Mouse (Mus musculus) naive thymus-derived CD4-positive, alpha-beta T cell, adult 2 months (primary cell): ENCODE results near the gene Sdc3.

Experiments used
- DNase-seq: peaks from one replicate; pipeline ENCODE4 v3.0.0-alpha.2; 2011; ENCODE audit warnings: low read depth

Gene Sdc3

DNA sequence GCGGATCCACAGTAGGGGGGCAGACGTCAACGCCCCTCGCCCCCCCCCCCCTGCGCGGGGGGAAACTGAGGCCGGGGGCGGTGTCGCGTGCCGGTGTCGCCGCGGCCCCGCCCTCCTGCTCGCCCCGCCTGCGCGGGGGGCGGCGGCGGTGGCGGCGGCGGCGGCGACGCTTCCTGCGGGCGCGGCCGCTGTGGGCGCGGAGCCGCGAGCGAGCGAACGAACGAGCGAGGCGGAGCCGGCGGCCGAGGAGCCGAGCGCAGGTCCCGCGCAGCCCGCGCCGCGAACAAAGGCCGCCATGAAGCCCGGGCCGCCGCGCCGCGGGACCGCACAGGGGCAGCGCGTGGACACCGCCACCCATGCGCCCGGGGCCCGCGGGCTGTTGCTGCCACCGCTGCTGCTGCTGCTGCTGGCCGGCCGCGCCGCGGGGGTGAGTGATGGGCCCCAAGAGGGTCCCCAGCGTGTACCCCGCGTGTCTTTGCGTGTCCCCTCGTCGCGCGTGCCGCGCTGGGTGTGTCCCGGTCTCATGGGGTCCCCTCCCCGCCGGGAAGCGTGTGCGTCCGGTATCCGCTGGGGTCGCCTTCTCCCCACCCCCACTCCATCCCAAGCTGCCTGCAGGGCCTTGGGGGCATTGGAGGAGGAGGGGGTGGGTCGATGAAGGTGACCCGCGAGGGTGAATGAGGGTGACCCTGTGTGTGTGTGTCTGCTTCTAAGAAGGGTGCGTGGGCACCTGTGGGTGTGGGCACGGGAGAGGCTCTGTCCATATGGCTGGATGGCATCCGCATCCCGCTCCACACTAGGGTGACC, at the start of gene Sdc3:
Gene Sdc3, plus strand, starts transcription at position 162 of the 804 bp plus-strand sequence.
- DNase-seq, result peak; percentile 67

DNA sequence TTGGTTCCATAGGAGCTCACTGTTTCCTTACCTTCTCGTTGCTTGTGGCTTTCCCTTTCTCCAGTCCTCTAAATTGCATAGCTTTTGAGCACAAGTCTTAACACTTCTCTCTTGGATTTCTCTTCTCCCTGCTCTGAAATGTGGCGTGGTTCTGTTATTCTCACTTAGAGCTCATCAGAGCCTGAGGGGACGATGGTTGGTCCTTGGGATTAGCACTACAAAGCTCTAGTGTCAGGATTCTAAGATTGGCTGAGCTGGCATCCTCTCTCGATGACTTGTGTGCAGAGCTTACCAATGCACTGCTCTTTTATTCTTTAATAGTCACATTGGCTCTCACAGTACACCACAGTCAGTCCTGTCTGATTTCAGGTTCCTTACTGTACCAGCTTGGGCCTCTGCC, 48.3 kb upstream of the Sdc3 start:
- DNase-seq, result no peak

DNA sequence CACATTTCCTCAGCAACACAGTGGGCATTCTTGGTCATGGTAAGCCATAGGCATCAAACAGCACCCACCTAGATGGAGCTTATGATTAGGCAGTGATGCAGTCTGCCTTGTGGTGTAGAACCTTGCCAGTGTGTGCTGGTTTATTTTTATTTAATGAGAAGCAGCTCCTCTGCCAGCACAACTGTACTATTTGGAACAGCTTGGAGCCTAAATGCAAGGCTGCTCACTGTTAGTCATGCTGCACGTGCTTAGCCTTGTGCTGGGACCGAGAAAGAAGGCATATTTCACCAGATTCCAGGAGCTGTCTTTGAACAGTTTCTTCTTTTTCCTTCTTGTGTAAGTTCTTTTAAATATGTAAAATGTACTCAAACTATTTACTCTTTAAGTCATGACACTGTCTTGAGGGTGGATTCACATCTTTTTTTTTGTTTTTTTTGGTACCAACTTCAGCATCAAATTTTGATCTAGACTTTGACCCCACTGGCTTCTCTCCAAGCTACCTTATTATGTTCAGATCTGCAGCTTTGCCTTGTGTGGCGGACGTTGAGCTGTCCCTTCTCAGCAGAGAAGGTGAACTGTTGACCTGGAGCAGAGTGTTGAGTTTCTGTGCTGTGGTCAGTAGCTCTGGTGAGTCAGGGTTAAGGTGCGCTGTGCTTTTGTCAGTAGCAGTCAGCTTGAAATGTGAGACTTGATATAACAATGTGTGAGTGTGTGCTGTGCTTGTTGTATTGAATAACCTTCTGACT, 46.6 kb upstream of the Sdc3 start:
- no peak for DNase-seq

GRCm38 (mm10) chr4:130749566-130749965, 42.8 kb upstream of the Sdc3 start:
- no peak for DNase-seq

DNA sequence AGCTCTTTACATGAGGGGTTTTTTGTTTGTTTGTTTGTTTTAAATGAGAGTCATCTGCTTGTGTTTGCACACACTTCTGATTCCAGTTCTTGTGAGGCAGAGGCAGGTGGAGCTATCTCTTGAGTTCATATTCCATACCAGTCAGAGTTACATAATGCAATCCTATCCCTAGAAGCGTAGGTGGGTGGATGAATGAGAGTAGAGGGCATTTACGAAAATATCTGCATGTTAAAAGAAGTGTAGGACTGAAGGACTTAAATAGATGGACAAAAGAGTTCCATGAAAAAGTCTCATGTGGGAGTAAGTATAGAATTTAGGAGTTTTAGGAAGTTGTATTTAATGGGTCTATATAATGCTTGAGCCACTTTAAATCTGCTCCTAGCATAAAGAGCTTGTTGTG, 40.4 kb upstream of the Sdc3 start:
- no peak for DNase-seq

DNA sequence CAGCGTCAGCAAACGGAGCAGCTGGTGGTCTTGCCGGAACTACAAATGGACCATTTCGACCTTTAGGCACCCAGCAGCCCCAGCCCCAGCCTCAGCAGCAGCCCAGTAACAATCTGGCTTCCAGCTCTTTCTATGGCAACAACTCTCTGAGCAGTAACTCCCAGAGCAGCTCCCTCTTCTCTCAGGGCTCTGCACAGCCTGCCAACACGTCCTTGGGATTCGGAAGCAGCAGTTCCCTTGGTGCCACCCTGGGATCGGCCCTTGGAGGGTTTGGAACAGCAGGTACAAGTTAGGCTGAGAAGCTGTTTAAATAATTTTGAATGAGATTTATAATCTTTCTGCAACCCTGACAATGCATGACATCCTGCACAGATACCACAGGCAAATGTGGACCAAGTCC, 39.7 kb upstream of the Sdc3 start:
- no peak for DNase-seq

- DNase-seq, result no peak
These were observed 38.6 kb upstream of the Sdc3 start for GRCm38 (mm10) chr4:130753755-130754154.

DNA sequence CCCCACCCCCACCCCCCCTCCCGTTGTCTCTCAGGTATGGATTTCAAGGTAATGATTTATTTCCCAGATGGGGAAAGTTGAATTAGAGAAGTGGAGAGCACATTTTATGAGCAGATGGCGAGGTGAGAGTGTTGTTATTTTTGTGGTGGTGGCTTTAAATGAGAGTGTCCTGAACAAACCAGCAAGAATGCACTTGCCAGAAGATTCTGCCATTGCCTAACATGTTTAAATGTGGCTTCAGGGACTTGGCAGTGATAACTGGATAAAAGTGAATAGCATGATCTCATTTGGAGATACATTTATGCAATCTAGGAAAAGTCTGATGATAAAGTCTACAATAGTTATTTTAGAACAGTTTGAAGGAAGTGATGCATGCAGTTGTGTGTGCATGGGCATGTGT, 37.6 kb upstream of the Sdc3 start:
- DNase-seq, result no peak

GRCm38 (mm10) chr4:130759875-130760274, 32.5 kb upstream of the Sdc3 start:
- no peak for DNase-seq

DNA sequence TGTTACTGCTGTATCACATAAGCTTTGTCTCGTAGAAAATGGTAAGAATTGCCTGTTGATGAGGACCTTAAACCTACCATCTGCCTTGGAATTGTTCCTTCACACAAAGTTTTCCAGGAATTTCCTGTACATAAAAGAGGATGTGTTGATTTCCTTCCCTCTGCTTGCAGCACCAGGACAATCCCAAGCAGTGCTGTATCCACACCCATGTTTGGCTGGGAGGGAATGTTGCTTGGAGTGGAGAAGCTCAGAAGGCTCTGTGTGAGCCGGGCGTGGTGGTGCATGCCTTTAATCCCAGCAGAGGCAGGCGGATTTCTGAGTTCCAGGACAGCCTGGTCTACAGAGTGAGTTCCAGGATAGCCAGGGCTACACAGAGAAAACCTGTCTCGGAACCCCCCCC, 30.5 kb upstream of the Sdc3 start:
- no peak for DNase-seq

DNA sequence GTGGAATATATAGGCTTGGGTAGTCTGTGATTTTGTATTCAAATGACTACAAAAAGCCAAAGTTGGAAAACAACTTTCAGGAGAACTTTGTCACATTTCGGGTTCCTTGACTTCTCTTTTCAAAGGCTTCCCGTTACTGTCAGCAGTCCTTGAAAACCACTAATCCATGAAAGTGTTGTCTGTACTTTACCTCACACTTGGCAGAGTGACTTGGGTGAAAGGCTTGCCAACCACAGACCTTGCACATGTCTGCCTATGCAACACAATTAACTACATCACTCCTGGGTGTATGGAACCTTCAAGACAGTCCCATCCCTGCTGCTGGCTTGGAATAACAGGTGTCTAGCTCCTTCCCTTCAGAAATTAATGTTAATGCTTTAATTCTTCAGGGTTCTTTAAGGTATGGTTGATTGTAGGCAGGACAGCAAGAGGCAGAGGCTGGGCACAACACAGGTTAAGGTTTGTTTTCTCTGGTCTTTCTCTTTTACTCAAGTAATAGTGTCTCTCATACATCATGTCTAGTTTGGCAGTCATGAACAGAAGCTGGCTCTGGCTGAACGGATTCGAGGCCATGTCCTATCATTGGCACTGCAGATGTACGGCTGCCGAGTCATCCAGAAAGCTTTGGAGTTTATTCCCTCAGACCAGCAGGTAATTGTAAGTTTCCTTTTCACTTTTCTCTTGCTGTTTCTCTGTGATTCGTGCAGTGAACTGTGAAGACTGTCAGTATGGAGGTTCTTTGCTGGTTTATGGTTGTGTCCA, 26.8 kb upstream of the Sdc3 start:
- DNase-seq, result no peak

GRCm38 (mm10) chr4:130766387-130766786, 25.9 kb upstream of the Sdc3 start:
- no peak for DNase-seq

DNA sequence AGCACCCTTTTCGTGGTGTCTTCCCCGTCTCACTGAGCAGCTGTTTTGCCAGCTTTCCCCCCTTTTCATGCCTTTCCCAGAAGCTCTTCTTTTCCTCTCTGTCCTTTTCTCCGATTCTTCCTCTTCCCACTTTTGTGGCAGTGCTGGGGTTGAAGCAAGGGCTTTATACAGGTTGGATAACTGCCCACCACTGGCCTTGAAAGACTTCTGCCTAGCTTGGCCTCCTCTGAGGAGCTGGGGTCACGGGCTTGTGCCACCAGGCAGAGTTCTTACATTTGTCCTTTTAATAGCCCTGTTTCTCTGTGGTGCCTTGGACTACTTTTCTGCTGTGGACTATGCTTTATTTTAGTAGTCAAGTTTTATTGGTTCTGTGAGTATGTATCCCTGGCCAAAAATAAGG, 25.4 kb upstream of the Sdc3 start:
- no peak for DNase-seq

DNA sequence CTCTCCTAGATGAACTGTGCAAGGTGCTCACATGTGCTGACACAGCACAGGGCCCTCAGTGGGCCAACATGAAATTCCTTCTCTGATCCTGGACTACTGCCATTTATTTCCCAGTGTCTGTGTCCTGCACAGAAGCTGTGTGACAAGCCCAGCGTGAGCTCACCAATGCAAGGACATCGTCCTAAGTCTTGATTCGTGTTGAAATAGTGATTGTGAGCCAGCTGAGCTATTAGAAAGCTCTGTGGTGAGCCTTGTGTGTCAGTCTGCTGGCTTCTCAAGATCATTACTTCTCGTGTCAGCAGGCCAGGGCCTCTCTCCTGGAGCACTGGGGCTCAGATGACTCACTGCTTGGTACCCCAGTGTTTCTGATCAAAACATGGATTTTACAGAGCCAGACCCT, 18.4 kb upstream of the Sdc3 start:
- peak; percentile 32 for DNase-seq

- DNase-seq, result peak; percentile 80
These were observed 17.5 kb upstream of the Sdc3 start for GRCm38 (mm10) chr4:130774822-130775221.

- no peak for DNase-seq
These were observed 14.7 kb upstream of the Sdc3 start for GRCm38 (mm10) chr4:130777647-130778046.

DNA sequence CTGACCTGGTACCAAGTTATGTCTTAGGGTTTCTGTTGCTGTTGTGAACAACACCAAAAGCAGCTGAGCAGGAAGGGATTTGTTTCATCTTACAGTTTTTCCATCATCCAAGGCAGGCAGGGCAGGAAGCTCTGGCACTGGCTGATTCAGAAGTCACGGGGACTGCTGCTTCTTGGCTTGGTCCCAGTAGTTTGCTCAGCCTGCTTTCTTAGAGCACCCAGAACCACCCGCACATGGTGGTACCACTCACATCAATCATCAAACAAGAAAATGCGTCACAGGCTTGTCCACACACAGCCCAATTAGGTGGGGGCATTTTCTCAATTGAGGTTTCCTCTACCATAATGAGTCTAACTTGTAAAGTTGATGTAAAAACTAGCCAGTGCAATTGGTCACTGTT, 13.3 kb upstream of the Sdc3 start:
- no peak for DNase-seq

GRCm38 (mm10) chr4:130782492-130782891, 9.8 kb upstream of the Sdc3 start:
- DNase-seq, result no peak

GRCm38 (mm10) chr4:130784755-130785154, 7.6 kb upstream of the Sdc3 start:
- DNase-seq, result peak; percentile 79

GRCm38 (mm10) chr4:130787530-130787929, 4.8 kb upstream of the Sdc3 start:
- DNase-seq, result no peak

DNA sequence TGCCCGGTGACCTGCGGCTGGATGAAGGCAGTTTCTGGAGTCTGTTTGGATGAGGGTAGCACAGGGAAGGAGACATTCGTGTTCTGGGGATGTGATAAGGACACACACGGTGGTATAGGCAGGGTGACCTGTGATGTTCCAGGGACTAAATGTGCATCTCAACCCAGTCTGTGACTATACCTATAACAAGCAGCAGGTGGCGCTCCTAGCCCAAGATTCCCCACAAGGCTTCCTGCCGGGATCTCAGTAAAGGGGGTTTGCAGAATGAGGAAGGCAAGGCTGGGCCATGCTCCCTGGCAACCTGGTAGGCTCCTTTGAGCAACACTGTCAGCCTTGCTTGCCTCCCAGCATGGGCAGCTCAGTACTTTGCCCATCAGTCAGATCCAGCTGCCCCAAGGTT, 2.2 kb upstream of the Sdc3 start:
- DNase-seq, result peak; percentile 88

- peak; percentile 53 for DNase-seq
These were observed 444 bp upstream of the Sdc3 start for GRCm38 (mm10) chr4:130791811-130792375.

GRCm38 (mm10) chr4:130793180-130793501, 804 bp downstream of the Sdc3 start:
- DNase-seq, result no peak
